Mouse (Mus musculus) c-Kit-positive CD71-negative TER-119-negative erythroid progenitor cells, embryonic 14.5 days (primary cell): Measurements from ENCODE around the gene Vhl.

Source experiments
- DNase-seq: peaks from one replicate; pipeline ENCODE4 v3.0.0-alpha.2; 2013; ENCODE audit warnings: low read depth

The Vhl gene

DNA sequence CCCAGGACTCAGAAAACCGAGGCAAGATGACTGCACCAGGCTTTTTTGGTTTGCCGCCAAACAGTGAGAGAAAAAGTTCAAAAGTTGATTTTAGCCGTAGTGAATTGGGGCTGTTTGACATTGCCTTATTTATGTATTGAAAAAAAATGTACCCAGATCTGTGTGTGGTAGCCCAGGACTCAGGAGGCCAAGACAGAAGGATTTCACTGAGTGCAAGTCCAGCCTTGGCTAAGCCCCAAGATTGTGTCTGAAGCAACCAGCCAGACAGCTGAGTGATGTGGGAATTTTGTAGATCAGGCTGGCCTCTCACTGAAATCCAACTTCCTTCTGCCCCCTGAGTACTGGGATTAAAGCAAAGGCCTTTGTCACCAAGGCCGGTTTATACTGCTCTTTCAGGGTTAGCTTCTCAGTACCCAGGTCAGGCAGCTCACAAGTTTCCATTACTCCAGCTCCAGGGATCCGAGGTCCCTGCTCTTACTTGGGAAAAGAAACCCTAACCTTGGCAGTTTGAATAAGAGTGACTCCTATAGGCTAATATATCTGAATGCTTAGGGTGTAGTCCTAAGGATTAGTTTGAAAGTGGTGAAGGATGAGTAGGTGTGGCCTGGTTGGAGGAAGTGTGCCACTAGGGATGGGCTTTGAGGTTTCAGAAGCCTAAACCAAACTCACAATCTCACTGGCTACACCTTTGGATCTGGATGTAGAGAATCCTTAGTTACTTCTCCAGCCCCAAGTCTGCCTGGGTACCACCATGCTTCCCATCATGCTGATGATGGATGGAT is 1.4 kb downstream of the Vhl start:
- no peak for DNase-seq

DNA sequence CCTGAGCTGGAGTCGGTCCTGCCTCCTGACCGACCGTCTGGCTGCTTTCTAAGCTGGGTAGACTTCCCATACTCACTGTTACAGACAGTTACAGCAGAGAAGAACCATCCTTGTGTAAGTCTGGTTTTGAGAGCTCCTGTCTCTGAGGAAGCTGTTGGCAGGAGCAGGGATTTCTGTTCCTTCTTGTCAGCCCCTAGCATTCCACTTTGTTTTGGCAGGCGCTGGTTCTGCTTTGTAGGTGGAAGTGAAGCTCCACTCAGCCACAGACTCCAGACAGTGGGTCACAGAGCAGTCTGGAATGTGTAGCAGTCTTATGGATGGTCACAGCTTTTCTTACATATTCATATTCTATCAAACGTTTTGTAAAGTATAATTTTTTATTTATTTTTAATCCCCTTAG is 6.6 kb downstream of the Vhl start:
- DNase-seq, result no peak

DNA sequence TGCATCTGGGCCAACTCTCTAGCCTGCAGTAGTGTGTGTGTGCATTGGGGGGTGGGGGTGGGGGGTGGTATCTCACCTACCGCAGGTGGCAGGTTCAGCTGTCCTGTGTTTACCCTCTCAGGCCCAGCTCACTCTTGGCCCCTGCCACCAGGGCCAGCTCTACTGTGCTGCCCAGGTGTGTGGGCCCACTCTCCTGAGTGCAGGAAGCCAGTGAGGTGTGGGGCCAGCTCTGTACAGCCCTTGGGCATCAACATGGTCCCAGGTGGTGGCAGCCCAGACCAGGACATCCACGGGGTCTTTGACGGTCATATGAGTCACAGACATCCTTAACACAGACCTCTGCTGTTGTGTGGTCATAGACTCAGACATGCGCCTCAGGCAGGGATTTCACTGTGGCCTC is 9.1 kb downstream of the Vhl start:
- DNase-seq, result no peak

- peak; percentile 86 for DNase-seq
Measured at GRCm38 (mm10) chr6:113638302-113639040, 14.7 kb downstream of the Vhl start, which contains the start of gene Irak2. Irak2 (plus strand) TSS chr6:113638467.

GRCm38 (mm10) chr6:113639201-113639600 is 15.4 kb downstream of the Vhl start:
- DNase-seq, result no peak

DNA sequence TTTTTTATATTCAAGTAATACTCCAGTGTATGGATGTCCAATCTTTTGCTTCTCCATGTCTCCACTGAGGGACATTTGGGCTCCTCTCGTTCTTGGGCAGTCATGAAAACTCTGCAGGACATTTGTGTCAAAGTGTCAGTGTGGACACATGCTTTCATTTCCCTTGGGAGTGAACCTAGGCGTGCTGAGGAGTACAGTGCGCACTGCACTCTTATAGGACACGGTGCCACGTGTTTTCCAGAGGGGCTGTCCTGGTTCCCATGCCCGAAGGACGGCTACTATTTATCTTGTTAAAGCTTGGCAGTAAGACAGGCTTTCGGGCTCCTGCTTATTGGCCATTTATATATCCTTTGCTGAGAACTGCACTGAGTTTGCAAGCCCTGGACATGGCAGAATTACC is 18.8 kb downstream of the Vhl start:
- DNase-seq, result no peak

GRCm38 (mm10) chr6:113643021-113643420 is 19.3 kb downstream of the Vhl start:
- no peak for DNase-seq

DNA sequence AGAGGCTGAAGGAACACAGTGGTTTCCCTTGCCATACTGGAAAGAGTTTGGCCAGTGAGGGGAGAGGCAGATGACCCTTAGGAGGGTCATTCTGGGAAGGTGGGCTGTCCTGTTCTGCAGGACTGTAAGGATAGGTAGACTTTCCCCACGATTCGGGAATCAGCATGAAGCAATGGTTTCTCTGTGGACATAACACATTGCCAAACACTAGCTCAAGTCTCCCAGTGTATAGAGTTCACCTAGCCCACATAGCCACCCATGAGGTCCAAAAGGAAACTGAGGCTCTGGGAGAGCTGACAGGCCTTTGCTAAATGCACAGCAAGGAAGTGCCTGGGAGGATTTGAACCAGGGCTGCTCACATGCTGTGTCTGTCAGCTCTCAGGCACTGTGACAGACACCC is 20.2 kb downstream of the Vhl start:
- DNase-seq, result no peak

DNA sequence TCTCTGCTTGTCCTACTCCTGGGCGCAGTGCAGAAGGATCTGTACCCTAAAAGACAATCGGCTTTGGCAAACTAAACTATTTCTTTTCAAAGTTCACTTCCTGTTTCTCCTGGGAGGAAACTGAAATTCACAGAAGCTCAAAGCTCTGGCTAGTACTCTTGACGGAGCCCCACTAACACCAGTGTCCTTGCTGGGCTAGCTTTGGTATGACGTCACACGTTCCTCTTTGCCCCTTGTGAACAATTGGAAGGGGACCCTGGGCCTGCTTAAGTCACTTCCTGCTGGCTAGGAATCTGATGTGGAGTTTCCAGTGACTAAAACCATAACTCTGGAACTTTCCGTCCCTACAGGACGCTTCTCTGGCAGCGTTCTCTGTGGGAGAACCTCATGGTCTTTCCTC is 21.0 kb downstream of the Vhl start:
- DNase-seq, result no peak

DNA sequence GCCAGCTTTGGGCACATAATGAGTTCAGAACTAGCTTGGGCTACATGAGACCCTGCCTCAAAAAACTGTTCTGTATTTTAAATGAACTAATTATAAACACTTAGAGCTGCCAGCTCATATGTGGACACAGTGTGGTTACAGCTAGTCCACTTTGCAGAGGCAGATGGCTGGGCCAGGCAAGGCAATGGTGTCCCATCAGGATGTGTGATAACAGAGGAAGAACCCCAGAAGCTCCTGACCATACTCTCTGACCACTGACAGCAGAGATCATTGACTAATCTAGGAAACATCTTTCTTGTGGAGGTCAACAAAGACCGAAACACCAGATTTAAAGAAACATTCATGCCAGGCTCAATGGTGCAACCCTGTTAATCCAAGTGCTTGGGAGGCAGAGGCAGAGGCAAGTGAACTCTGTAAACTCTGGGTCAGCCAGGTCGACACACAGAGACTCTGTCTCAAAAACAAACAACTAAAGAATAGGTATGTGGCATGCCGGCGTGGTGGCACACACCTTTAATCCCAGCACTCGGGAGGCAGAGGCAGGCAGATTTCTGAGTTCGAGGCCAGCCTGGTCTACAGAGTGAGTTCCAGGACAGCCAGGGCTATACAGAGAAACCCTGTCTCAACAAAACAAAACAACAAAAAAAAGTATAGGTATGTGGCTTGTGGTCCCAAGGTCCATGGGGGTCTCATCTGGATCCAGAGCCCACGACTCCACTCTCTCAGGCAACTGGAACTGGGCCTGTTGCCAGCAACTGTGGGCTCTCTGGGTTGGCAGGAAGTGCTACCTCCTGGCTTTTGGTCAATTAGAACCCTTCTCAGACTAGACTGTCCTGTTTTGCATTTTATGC is 25.8 kb downstream of the Vhl start:
- DNase-seq, result no peak

- DNase-seq, result no peak
Measured at GRCm38 (mm10) chr6:113650197-113650640, 26.5 kb downstream of the Vhl start.

DNA sequence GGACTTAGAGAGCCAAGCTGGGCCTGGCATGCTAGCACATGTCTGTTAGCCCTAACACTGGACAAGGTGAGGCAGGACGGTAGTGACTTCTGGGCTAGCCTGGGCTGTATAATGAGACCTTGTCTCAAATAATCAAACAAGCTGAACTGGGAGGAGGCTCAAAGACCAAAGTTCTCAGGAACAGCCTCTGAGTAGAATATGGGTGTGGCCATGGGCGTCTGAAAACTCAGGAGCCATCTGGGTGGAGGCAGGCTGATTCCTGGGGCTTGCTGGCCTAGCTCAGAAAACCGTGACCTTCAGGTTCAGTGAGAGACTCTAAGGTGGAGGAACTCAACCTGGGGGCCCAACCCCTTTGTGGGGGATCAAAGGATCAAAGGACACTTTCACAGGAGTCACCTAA is 27.9 kb downstream of the Vhl start:
- no peak for DNase-seq

DNA sequence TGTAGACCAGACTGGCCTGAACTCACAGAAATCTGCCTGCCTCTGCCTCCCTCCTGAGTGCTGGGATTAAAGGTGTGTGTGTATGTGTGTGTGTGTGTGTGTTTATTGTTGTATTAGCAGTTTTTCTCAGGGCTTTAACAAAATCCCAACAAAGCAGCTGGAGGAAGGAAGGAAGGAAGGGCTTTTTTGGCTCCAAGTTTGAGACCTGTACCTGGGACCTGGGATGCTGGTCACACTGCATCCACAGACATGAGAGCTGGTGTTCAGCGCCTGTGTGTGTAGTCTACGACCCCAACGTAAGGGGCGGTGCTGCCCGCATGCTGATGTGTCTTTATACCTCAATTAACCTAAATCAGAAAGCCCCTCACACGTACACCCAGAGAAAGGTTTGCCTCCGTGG is 29.8 kb downstream of the Vhl start:
- no peak for DNase-seq

- no peak for DNase-seq
Measured at GRCm38 (mm10) chr6:113654102-113654501, 30.3 kb downstream of the Vhl start.

GRCm38 (mm10) chr6:113654753-113655397 is 31.1 kb downstream of the Vhl start:
- DNase-seq, result no peak

GRCm38 (mm10) chr6:113655475-113655874 is 31.7 kb downstream of the Vhl start:
- no peak for DNase-seq

DNA sequence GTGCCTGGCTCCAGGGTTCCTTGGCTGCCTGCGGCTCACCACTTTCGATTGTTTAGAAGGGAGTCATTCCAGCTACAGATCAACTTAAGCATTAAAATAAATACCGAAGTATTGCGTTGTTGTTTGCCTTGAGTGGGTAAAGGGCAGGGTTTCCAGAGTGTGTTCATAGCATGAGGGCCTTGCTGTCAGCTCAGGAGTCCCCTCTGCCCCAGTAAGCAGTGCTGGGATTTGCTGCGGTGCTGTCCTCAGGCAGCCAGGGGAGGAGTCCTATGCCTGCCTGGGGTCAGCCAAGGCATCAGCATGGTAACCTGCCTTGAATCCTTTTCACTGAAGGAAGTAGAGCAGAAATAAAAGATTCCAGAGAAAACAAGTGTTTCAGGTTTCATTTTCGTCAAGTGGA is 33.1 kb downstream of the Vhl start:
- DNase-seq, result no peak

DNA sequence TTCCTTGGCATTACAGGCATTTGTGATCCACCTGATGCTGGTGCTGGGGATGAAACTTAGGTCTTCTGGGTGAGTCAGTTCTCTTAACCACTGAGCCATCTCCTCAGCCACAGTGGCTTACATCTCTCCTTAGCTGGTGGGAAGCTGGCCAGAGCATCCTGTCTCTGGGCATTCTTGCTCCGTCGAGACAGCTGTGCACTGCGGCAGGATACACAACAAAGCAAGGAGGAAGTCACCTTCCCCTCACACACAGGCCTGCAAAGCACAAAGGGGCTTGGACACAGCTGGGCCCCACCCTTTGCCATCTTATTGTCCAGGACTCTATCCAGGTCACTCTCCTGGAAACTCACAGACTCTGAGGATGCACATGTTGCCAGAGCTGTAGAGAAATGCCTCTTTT is 34.5 kb downstream of the Vhl start:
- DNase-seq, result no peak

DNA sequence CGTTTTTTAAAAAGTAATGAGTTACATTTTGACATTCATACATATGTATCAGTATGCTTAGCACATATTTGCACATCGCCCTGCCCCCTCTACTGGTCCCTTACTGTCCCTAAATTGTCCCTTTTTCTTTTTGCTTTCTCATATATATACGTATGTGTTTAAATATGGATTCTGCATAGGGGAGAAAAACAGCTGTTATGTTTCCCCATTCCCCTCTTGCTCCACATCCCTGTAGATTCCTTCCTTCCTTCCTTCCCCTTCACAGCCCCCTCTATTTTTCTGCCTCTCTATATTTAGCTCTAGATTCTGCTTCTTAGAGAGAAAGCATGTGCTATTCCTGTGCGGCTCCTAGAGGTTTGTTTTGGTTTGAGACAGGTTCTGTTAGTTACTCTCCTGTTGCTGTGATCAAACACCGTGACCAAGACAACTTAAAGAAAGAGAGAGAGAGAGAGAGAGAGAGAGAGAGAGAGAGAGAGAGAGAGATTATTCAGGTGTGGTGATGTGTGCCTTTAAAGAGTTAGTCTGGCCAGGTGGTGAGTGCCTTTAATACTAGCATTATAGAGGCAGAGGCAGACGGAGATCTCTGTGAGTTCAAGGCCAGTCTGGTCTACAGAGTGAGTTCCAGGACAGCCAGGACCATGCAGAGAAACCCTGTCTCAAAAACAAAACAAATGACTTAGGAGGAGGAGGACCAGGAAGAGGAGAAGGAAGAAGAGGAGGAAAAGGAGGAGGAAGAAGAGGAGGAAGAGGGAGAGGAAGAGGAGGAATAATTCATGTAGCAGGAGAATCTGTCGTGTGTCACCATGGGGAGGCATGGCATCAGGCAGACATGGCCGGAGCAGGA is 36.1 kb downstream of the Vhl start:
- no peak for DNase-seq

- no peak for DNase-seq
Measured at GRCm38 (mm10) chr6:113660492-113661352, 37.0 kb downstream of the Vhl start.
